In the genomic region with DNA sequence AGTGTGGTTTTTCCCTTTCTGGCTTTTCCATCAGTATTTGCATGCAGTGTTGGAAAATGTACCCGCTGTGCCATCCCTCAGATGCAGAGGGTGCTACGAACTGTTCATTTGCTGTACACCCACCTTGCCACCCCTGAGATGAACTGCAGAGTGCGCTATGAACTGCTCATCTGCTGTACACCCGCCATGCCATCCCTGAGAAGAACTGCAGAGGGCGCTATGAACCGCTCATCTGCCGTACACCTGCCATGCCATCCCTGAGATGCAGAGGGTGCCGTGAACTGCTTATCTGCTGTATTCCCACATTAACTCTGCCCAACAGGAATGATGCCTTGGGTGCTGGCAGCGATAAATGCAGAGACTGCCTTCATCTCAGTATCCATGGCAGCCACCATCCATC, we compare ENCODE assay signal across 15 mouse cellular contexts.
DNase-seq lines count a peak whose midpoint lies in the region; ATAC-seq and TF ChIP-seq lines count a peak whose summit lies in the region.
"Had no signal": no experiment of that assay in that cellular context is flagged by ENCODE, and none has a peak within 500 bp of the region (broad histone marks: within the 10 kb centered on the region; RNA-seq: fewer than 3 reads in every experiment).

No protein-coding gene starts in this region.

- H3K27ac ChIP-seq in hindbrain, postnatal 0 days = no peak overlapping the region
- H3K27ac ChIP-seq in hindbrain, embryonic 12.5 days = no peak overlapping the region
- H3K27ac ChIP-seq in ES-Bruce4 (ENCODE audit: insufficient read depth, low read length) = no peak overlapping the region
- peak overlapping the region; percentile 84 for H3K27ac ChIP-seq in forebrain, embryonic 13.5 days
- peak overlapping the region; percentile 53; the same call in 1 of the 2 replicates for H3K27ac ChIP-seq in midbrain, embryonic 15.5 days
- H3K27ac ChIP-seq: stomach, embryonic 15.5 days had no signal

- 0 out of 2 replicates have a peak, but pooled peaks cover 3% of the 10 kb centered on the region for H3K9me3 ChIP-seq in hindbrain, postnatal 0 days (ENCODE audit: low read length)
- no peaks in the 10 kb centered on the region; the same call in 1 of the 2 replicates for H3K9me3 ChIP-seq in hindbrain, embryonic 12.5 days (replicated peaks)
- no peaks in the 10 kb centered on the region for H3K9me3 ChIP-seq in ES-Bruce4 (replicated peaks; ENCODE audit: control insufficient read depth, insufficient read depth, low read length, poor library complexity, severe bottlenecking)
- H3K9me3 ChIP-seq in forebrain, embryonic 13.5 days (replicated peaks) = peaks cover 8% of the 10 kb centered on the region
- H3K9me3 ChIP-seq in midbrain, embryonic 15.5 days = no peaks in the 10 kb centered on the region
- H3K9me3 ChIP-seq: stomach, embryonic 15.5 days had no signal

- peak; percentile 33 for TF ChIP-seq CTCF in hindbrain, postnatal 0 days (IDR thresholded peaks at IDR 0.05; ENCODE audit: low read depth)
- TF ChIP-seq CTCF in ES-Bruce4 (IDR thresholded peaks at IDR 0.05; ENCODE audit: low read depth, low read length) = peak; percentile 55

- no peaks in the 10 kb centered on the region for H3K4me1 ChIP-seq in hindbrain, postnatal 0 days (ENCODE audit: insufficient read depth, low read length)
- H3K4me1 ChIP-seq in hindbrain, embryonic 12.5 days = peaks cover 10% of the 10 kb centered on the region
- no peaks in the 10 kb centered on the region for H3K4me1 ChIP-seq in ES-Bruce4 (ENCODE audit: control insufficient read depth, insufficient read depth, low read length)
- peaks cover 20% of the 10 kb centered on the region for H3K4me1 ChIP-seq in forebrain, embryonic 13.5 days
- peaks cover 15% of the 10 kb centered on the region for H3K4me1 ChIP-seq in midbrain, embryonic 15.5 days
- H3K4me1 ChIP-seq: stomach, embryonic 15.5 days had no signal

- no peak for DNase-seq in hindbrain, postnatal 0 days (ENCODE audit: low spot score)
- no peak for DNase-seq in layer of hippocampus, adult 18-20 months (ENCODE audit: low spot score in 2 of 2)
- no peak for DNase-seq in kidney, adult 8-10 months
- DNase-seq: cerebellum, adult 9-11 months; gastrocnemius, postnatal 25 days; kidney, adult 18-20 months; kidney, postnatal 14 days; left cerebral cortex, postnatal 4 days; lung, adult 18-20 months had no signal

- no peak for TF ChIP-seq POLR2A in ES-Bruce4 (IDR thresholded peaks at IDR 0.05; ENCODE audit: insufficient read depth, low read length)

- no peak overlapping the region for H3K4me2 ChIP-seq in hindbrain, postnatal 0 days (ENCODE audit: low read depth, low read length)
- H3K4me2 ChIP-seq in hindbrain, embryonic 12.5 days (replicated peaks) = no peak overlapping the region
- no peak overlapping the region for H3K4me2 ChIP-seq in forebrain, embryonic 13.5 days
- no peak overlapping the region for H3K4me2 ChIP-seq in midbrain, embryonic 15.5 days
- H3K4me2 ChIP-seq: stomach, embryonic 15.5 days had no signal

- H3K4me3 ChIP-seq in hindbrain, postnatal 0 days (ENCODE audit: low read length) = no peak overlapping the region
- no peak overlapping the region for H3K4me3 ChIP-seq in hindbrain, embryonic 12.5 days
- H3K4me3 ChIP-seq in ES-Bruce4 (ENCODE audit: low read depth, low read length) = no peak overlapping the region
- no peak overlapping the region for H3K4me3 ChIP-seq in forebrain, embryonic 13.5 days
- no peak overlapping the region for H3K4me3 ChIP-seq in midbrain, embryonic 15.5 days
- H3K4me3 ChIP-seq: stomach, embryonic 15.5 days had no signal

- H3K36me3 ChIP-seq in hindbrain, postnatal 0 days (ENCODE audit: insufficient read depth, low read length) = no peaks in the 10 kb centered on the region
- no peaks in the 10 kb centered on the region for H3K36me3 ChIP-seq in hindbrain, embryonic 12.5 days
- H3K36me3 ChIP-seq in ES-Bruce4 (ENCODE audit: control insufficient read depth, insufficient read depth, low read length, poor library complexity, severe bottlenecking) = no peaks in the 10 kb centered on the region
- no peaks in the 10 kb centered on the region for H3K36me3 ChIP-seq in forebrain, embryonic 13.5 days (ENCODE audit: poor library complexity, severe bottlenecking)
- H3K36me3 ChIP-seq in midbrain, embryonic 15.5 days (replicated peaks) = no peaks in the 10 kb centered on the region
- H3K36me3 ChIP-seq: stomach, embryonic 15.5 days had no signal

- no peak for TF ChIP-seq EP300 in ES-Bruce4 (IDR thresholded peaks at IDR 0.05; ENCODE audit: insufficient read depth, low read depth, low read length)

- WGBS in hindbrain, postnatal 0 days = 88% methylated on average over 9 of the region's 9 CpGs
- 95% methylated on average over 9 of the region's 9 CpGs for WGBS in hindbrain, embryonic 12.5 days
- WGBS in forebrain, embryonic 13.5 days = 95% methylated on average over 9 of the region's 9 CpGs
- WGBS in midbrain, embryonic 15.5 days = 94% methylated on average over 9 of the region's 9 CpGs

- no peaks in the 10 kb centered on the region for H3K27me3 ChIP-seq in hindbrain, postnatal 0 days (ENCODE audit: insufficient read depth, low read length)
- no peaks in the 10 kb centered on the region for H3K27me3 ChIP-seq in hindbrain, embryonic 12.5 days
- H3K27me3 ChIP-seq in ES-Bruce4 (ENCODE audit: control insufficient read depth, insufficient read depth, low read length, poor library complexity, severe bottlenecking) = no peaks in the 10 kb centered on the region
- no peaks in the 10 kb centered on the region for H3K27me3 ChIP-seq in forebrain, embryonic 13.5 days
- H3K27me3 ChIP-seq in midbrain, embryonic 15.5 days (replicated peaks) = no peaks in the 10 kb centered on the region
- H3K27me3 ChIP-seq: stomach, embryonic 15.5 days had no signal

- no peak for ATAC-seq in hindbrain, postnatal 0 days
- no peak for ATAC-seq in hindbrain, embryonic 12.5 days (ENCODE audit: low FRiP score)
- ATAC-seq in forebrain, embryonic 13.5 days = no peak
- ATAC-seq in midbrain, embryonic 15.5 days (replicated peaks) = no peak
- ATAC-seq: CD4-positive, CD25-positive, alpha-beta regulatory T cell, adult 4 months had no signal

- H3K9ac ChIP-seq in hindbrain, postnatal 0 days (replicated peaks; ENCODE audit: low read length) = no peak overlapping the region
- H3K9ac ChIP-seq in hindbrain, embryonic 12.5 days = no peak overlapping the region
- no peak overlapping the region for H3K9ac ChIP-seq in ES-Bruce4 (ENCODE audit: low read depth, poor library complexity, severe bottlenecking)
- H3K9ac ChIP-seq in forebrain, embryonic 13.5 days = peak overlapping the region; percentile 18; the same call in 1 of the 2 replicates
- no peak overlapping the region for H3K9ac ChIP-seq in midbrain, embryonic 15.5 days
- H3K9ac ChIP-seq: stomach, embryonic 15.5 days had no signal

Comparison
In these comparisons a context has a peak if more than half of its experiments do, and no peak if none do; other contexts are left out.
1. H3K27ac ChIP-seq: peak in forebrain, embryonic 13.5 days (single experiment) and midbrain, embryonic 15.5 days (single experiment); none in hindbrain, postnatal 0 days (single experiment), hindbrain, embryonic 12.5 days (single experiment) and ES-Bruce4 (single experiment).